Mouse (Mus musculus): ENCODE measurements around the gene Maats1. TPM values are rescaled to one million over a fixed set of nuclear protein-coding genes. Genes with fewer than 3 reads are reported as not detected.

Maats1 gene
- polyA plus RNA-seq (2014; fragmentation: Nextera tagmentation; extraction: Ambion mirVana) = 0.10 and 0.20 TPM in 2 replicates

DNA sequence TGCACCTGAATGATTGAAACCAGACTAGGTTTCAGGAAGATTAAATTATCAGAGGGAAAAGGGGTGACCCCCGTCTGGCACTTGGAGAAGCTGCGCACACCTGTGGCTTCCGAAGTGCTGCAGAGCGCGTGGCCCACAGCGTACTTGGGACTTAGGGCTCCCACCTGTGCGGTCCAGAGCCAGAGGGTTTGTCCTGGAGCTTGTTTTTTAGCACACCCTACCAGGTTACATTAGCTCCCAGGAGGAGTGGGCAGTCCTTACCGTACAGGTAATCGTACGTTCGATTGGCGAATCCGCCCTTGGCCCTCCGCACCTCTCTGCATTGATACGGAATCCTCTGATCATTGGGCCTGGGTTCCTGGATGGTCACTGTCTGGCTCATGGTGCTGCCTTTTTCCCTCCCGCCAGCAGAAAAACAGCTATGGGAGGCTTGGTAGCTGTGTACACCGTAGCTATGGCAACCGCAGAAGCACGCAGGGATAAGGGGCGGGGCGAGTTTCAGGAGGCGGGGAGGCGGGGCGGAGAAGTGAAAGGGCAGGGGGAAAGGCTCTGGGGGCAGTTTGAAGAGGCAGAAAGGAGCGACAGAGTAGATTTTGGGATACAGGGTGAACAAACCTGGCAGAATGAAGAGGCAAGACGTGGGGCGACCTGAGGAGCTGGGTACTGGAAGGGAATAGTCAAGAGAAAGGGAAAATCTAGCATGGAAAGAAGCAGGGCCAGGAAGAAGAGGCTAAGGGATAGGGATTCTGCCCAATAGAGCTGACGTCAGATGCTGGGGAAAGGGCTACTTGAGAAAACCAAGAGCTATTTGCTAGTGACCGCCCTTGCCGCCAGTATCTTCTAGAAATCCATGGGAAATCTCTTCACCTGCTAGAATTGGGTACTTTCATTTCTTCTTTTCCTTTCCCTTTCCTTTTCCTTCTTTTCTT is at the start of gene Maats1:
Maats1 (minus strand) TSS at position 748 of the 929 bp plus-strand sequence.
- WGBS = 10% methylated on average over 30 of the region's 30 CpGs

DNA sequence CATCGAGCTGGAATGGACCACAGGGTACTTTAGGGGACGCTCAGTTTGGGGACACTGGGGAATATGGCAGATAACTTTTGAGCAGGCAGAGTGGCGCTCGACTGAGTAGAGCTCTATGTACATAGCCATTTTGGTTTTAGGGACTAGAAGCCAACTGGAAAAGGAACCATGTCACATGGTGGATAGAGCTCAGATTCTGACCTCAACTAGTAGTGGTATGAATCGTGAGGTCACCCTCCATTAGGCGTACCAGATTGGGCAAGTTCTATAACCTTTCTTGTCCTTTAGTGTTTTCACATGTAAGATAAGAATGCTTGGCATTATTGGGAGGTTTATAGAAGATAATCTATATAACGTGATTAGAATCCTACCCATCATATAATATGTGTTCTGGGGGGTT is 48.4 kb upstream of the Maats1 start:
- no peak overlapping the region for H3K4me3 ChIP-seq (ENCODE audit: low read depth, low read length)
- no peaks in the 10 kb centered on the region for H3K4me1 ChIP-seq (ENCODE audit: control insufficient read depth, insufficient read depth, low read length)
- H3K36me3 ChIP-seq (ENCODE audit: control insufficient read depth, insufficient read depth, low read length) = no peaks in the 10 kb centered on the region
- ATAC-seq (ENCODE audit: insufficient number of reproducible peaks, low FRiP score, low TSS enrichment, low read depth) (no peak), DNase-seq (ENCODE audit: low spot score) (no peak)
- no peak overlapping the region for H3K4me2 ChIP-seq (ENCODE audit: low read depth, severe bottlenecking)
- no peaks in the 10 kb centered on the region for H3K9me3 ChIP-seq (ENCODE audit: control insufficient read depth, low read length)
- H3K27ac ChIP-seq (replicated peaks; ENCODE audit: low read depth, low read length) = no peak overlapping the region
- no peak overlapping the region for H3K9ac ChIP-seq (ENCODE audit: low read length)
- H3K27me3 ChIP-seq (ENCODE audit: control insufficient read depth, insufficient read depth, low read length) = no peaks in the 10 kb centered on the region
- WGBS = 86% methylated on average over 7 of the region's 7 CpGs

More for the DNA sequence above, at the start of gene Maats1:
- ATAC-seq (ENCODE audit: insufficient number of reproducible peaks, low FRiP score, low TSS enrichment, low read depth) (peak; percentile 91), DNase-seq (ENCODE audit: low spot score) (peak; percentile 86)
- Histone ChIP-seq H3K27ac (replicated peaks; ENCODE audit: low read depth, low read length) (no peak within 1 kb of the TSS), H3K9me3 (ENCODE audit: control insufficient read depth, low read length) (no peaks in the 10 kb centered on the region), H3K4me2 (ENCODE audit: low read depth, severe bottlenecking) (peak within 1 kb of the TSS; percentile 65), H3K4me3 (ENCODE audit: low read depth, low read length) (peak within 1 kb of the TSS; percentile 29), H3K4me1 (ENCODE audit: control insufficient read depth, insufficient read depth, low read length) (0 out of 2 replicates have a peak, but pooled peaks cover 2% of the 10 kb centered on the region), H3K36me3 (ENCODE audit: control insufficient read depth, insufficient read depth, low read length) (no peaks in the 10 kb centered on the region), H3K9ac (ENCODE audit: low read length) (peak within 1 kb of the TSS; percentile 43), H3K27me3 (ENCODE audit: control insufficient read depth, insufficient read depth, low read length) (no peaks in the 10 kb centered on the region)

DNA sequence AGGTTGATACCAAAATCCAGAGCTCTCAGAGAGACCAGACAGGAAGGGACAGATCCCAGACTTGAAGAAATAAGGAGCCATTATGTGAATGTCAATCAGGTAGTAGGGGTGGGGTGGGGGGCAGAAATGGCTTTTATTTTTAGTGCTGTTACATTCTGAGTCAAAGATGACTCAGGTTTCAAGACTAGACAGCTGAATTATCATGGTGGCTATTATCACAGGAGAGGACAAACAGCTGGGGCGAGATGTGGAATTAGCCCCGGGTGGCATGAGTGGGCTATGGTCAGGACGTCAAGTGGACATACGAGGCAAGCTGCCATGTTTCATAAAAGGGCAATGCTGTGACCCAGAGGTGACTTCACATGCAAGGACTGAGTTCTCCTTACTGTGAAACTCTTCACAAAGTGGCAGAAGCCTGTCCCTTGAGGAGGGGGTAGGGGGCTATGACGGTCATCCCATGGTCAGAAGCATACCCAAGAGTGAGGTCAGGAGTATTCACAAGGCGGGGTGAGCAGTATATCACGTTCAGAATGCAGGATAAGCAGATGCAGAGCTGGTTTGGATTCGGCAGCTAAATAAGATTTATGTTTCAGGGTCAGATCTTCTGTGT is 47.4 kb upstream of the Maats1 start:
- Histone ChIP-seq H3K9ac (ENCODE audit: low read length) (no peak overlapping the region), H3K4me1 (ENCODE audit: control insufficient read depth, insufficient read depth, low read length) (no peaks in the 10 kb centered on the region), H3K27me3 (ENCODE audit: control insufficient read depth, insufficient read depth, low read length) (no peaks in the 10 kb centered on the region), H3K4me3 (ENCODE audit: low read depth, low read length) (no peak overlapping the region), H3K9me3 (ENCODE audit: control insufficient read depth, low read length) (no peaks in the 10 kb centered on the region), H3K36me3 (ENCODE audit: control insufficient read depth, insufficient read depth, low read length) (no peaks in the 10 kb centered on the region), H3K27ac (replicated peaks; ENCODE audit: low read depth, low read length) (no peak overlapping the region), H3K4me2 (ENCODE audit: low read depth, severe bottlenecking) (no peak overlapping the region)
- ATAC-seq (ENCODE audit: insufficient number of reproducible peaks, low FRiP score, low TSS enrichment, low read depth) = no peak
- WGBS = 84% methylated on average over 8 of the region's 8 CpGs
- DNase-seq (ENCODE audit: low spot score) = no peak

DNA sequence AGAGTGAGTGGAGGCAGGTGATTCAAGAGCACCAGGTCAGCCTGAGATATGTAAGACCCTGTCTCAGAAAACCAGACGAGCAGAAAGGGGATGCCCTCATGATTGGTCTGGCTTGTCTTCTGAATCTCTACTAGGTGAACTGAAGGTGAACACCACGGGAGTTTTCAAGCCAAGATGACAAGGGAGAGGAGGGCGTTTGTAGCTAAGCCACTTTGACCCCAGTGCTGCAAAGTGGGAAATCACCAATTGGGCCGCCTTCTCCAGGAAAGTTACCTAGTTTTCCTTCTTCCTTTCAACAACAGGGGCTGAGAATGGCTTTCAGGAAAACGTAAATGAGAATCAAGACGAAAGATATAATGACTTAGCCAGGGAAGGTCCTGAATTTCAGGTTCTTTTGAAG is 46.8 kb upstream of the Maats1 start:
- no peak overlapping the region for H3K9ac ChIP-seq (ENCODE audit: low read length)
- H3K36me3 ChIP-seq (ENCODE audit: control insufficient read depth, insufficient read depth, low read length) = no peaks in the 10 kb centered on the region
- DNase-seq (ENCODE audit: low spot score) = no peak
- no peak for ATAC-seq (ENCODE audit: insufficient number of reproducible peaks, low FRiP score, low TSS enrichment, low read depth)
- WGBS = 76% methylated on average over 6 of the region's 6 CpGs
- no peak overlapping the region for H3K27ac ChIP-seq (replicated peaks; ENCODE audit: low read depth, low read length)
- H3K4me2 ChIP-seq (ENCODE audit: low read depth, severe bottlenecking) = no peak overlapping the region
- H3K4me3 ChIP-seq (ENCODE audit: low read depth, low read length) = no peak overlapping the region
- no peaks in the 10 kb centered on the region for H3K4me1 ChIP-seq (ENCODE audit: control insufficient read depth, insufficient read depth, low read length)
- H3K9me3 ChIP-seq (ENCODE audit: control insufficient read depth, low read length) = no peaks in the 10 kb centered on the region
- H3K27me3 ChIP-seq (ENCODE audit: control insufficient read depth, insufficient read depth, low read length) = no peaks in the 10 kb centered on the region

DNA sequence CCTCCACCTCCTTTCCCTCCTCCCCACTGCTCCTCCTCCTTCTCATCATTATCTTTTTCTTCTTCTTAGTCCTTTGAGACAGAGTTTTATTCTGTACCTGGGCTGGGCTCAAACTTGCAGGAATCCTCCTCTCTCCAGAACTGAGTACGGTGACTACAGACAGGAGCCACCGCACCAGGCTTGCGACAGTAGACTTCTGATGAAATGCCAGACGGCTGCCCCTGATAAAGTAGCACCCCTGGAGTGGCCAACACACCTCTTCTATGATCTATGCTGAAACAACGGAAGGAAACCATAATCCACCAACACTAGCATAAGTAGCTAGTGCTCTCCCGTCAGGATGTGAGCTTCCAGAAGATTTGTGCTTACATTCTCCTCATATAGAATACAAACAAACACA is 45.4 kb upstream of the Maats1 start:
- no peaks in the 10 kb centered on the region for H3K27me3 ChIP-seq (ENCODE audit: control insufficient read depth, insufficient read depth, low read length)
- no peak overlapping the region for H3K9ac ChIP-seq (ENCODE audit: low read length)
- no peak overlapping the region for H3K27ac ChIP-seq (replicated peaks; ENCODE audit: low read depth, low read length)
- no peak for ATAC-seq (ENCODE audit: insufficient number of reproducible peaks, low FRiP score, low TSS enrichment, low read depth)
- no peak overlapping the region for H3K4me3 ChIP-seq (ENCODE audit: low read depth, low read length)
- 83% methylated on average over 6 of the region's 6 CpGs for WGBS
- no peaks in the 10 kb centered on the region for H3K9me3 ChIP-seq (ENCODE audit: control insufficient read depth, low read length)
- no peaks in the 10 kb centered on the region for H3K4me1 ChIP-seq (ENCODE audit: control insufficient read depth, insufficient read depth, low read length)
- DNase-seq (ENCODE audit: low spot score) = no peak
- no peak overlapping the region for H3K4me2 ChIP-seq (ENCODE audit: low read depth, severe bottlenecking)
- H3K36me3 ChIP-seq (ENCODE audit: control insufficient read depth, insufficient read depth, low read length) = no peaks in the 10 kb centered on the region

DNA sequence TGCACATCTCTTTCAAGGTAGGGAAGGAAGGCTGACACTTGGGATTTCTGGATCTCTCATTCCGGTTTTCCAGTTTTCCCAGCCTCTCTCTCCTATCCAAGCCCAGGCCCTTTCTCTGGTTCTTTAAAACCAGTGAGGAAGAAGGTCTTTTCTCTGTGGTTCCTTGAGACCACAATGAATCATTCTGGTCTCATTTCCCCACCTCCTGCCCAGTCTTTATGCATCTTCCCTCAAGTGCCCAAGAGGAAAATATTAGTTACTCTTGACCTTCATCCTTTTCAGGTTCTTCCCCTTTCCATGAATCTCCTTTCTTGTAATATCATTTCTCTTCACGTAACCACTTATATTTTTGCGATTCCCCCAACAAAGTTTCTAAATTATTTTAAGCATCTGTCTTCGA is 43.8 kb upstream of the Maats1 start:
- Histone ChIP-seq H3K9me3 (ENCODE audit: control insufficient read depth, low read length) (no peaks in the 10 kb centered on the region), H3K9ac (ENCODE audit: low read length) (no peak overlapping the region), H3K36me3 (ENCODE audit: control insufficient read depth, insufficient read depth, low read length) (no peaks in the 10 kb centered on the region), H3K4me1 (ENCODE audit: control insufficient read depth, insufficient read depth, low read length) (no peaks in the 10 kb centered on the region), H3K4me3 (ENCODE audit: low read depth, low read length) (no peak overlapping the region), H3K27me3 (ENCODE audit: control insufficient read depth, insufficient read depth, low read length) (no peaks in the 10 kb centered on the region), H3K4me2 (ENCODE audit: low read depth, severe bottlenecking) (no peak overlapping the region), H3K27ac (replicated peaks; ENCODE audit: low read depth, low read length) (no peak overlapping the region)
- no peak for DNase-seq (ENCODE audit: low spot score)
- WGBS = 98% methylated on average over 4 of the region's 4 CpGs
- no peak for ATAC-seq (ENCODE audit: insufficient number of reproducible peaks, low FRiP score, low TSS enrichment, low read depth)

DNA sequence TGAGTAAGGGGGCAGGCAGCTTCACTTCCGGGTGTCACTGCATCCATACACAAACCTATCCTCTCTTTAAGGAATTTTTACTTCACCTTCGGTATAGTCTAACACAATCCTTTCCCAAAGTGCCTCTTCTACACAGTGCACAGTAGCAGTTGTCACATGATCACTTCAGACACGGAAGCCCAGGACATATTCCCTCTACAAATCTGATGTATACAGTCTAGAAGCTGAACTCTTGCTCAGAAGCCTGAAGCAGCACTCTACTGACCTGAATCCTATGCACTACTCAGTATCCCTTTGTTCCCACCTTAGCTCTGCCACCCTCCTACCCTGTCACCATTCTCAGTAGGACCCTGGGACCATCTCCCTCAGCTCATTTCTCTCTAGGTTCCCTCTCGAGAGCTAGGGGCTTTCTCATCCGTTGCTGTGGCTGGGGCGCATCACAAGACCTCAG is 43.3 kb upstream of the Maats1 start:
- no peak overlapping the region for H3K27ac ChIP-seq (replicated peaks; ENCODE audit: low read depth, low read length)
- no peak overlapping the region for H3K4me2 ChIP-seq (ENCODE audit: low read depth, severe bottlenecking)
- H3K9me3 ChIP-seq (ENCODE audit: control insufficient read depth, low read length) = no peaks in the 10 kb centered on the region
- 88% methylated on average over 6 of the region's 6 CpGs for WGBS
- no peaks in the 10 kb centered on the region for H3K36me3 ChIP-seq (ENCODE audit: control insufficient read depth, insufficient read depth, low read length)
- DNase-seq (ENCODE audit: low spot score) (no peak), ATAC-seq (ENCODE audit: insufficient number of reproducible peaks, low FRiP score, low TSS enrichment, low read depth) (no peak)
- no peak overlapping the region for H3K9ac ChIP-seq (ENCODE audit: low read length)
- H3K4me3 ChIP-seq (ENCODE audit: low read depth, low read length) = no peak overlapping the region
- no peaks in the 10 kb centered on the region for H3K4me1 ChIP-seq (ENCODE audit: control insufficient read depth, insufficient read depth, low read length)
- H3K27me3 ChIP-seq (ENCODE audit: control insufficient read depth, insufficient read depth, low read length) = no peaks in the 10 kb centered on the region

DNA sequence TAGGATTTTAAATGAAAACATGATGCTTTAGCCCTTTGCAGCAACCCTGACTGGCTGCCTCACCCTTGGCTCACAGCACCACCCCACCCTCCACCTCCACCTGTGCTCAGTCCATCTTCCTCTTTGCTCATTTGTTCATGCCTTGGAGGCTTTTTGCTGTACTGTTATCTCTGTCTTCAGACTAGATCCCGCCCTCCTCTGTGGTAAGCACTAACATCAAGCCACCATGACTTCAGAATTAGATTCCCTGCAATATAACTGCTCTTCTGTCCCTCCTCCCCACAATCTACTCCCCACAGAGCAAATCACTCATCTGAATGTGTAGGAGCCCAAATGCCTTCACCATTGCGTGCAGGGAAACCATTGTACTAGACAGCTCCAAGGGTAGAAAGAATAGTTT is 41.7 kb upstream of the Maats1 start:
- H3K4me2 ChIP-seq (ENCODE audit: low read depth, severe bottlenecking) = no peak overlapping the region
- DNase-seq (ENCODE audit: low spot score) (no peak), ATAC-seq (ENCODE audit: insufficient number of reproducible peaks, low FRiP score, low TSS enrichment, low read depth) (no peak)
- no peak overlapping the region for H3K27ac ChIP-seq (replicated peaks; ENCODE audit: low read depth, low read length)
- no peaks in the 10 kb centered on the region for H3K4me1 ChIP-seq (ENCODE audit: control insufficient read depth, insufficient read depth, low read length)
- 90% methylated on average over 2 of the region's 2 CpGs for WGBS
- H3K27me3 ChIP-seq (ENCODE audit: control insufficient read depth, insufficient read depth, low read length) = no peaks in the 10 kb centered on the region
- H3K9ac ChIP-seq (ENCODE audit: low read length) = no peak overlapping the region
- H3K36me3 ChIP-seq (ENCODE audit: control insufficient read depth, insufficient read depth, low read length) = no peaks in the 10 kb centered on the region
- H3K9me3 ChIP-seq (ENCODE audit: control insufficient read depth, low read length) = no peaks in the 10 kb centered on the region
- H3K4me3 ChIP-seq (ENCODE audit: low read depth, low read length) = no peak overlapping the region
